Mouse (Mus musculus): ENCODE results near the gene Coq5. TPM values are rescaled to one million over a fixed set of nuclear protein-coding genes. Genes with fewer than 3 reads are reported as not detected.

Gene Coq5
- polyA plus RNA-seq, 1 experiment from 2014 or later, result 25.2 TPM

- H3K4me1 ChIP-seq (ENCODE audit: control insufficient read depth, low read depth, low read length), result peaks cover 46% of the 10 kb centered on the region
- no peak overlapping the region for H3K9ac ChIP-seq (ENCODE audit: low read depth, low read length)
- WGBS (ENCODE audit: insufficient replicate concordance), result 69% methylated on average over 6 of the region's 6 CpGs
- H3K27me3 ChIP-seq (ENCODE audit: control insufficient read depth, insufficient read depth, low read depth, low read length), result no peaks in the 10 kb centered on the region
- H3K9me3 ChIP-seq (replicated peaks; ENCODE audit: control insufficient read depth, low read length), result no peaks in the 10 kb centered on the region
- no peak for ATAC-seq (ENCODE audit: low read depth)
- peak overlapping the region; percentile 79 for H3K4me2 ChIP-seq (ENCODE audit: low read depth, low read length)
- peak overlapping the region; percentile 6; the same call in 1 of the 2 replicates for H3K27ac ChIP-seq (ENCODE audit: low read length)
- H3K4me3 ChIP-seq (ENCODE audit: low read depth, low read length), result no peak overlapping the region
- 0 out of 2 replicates have a peak, but pooled peaks cover 3% of the 10 kb centered on the region for H3K36me3 ChIP-seq (ENCODE audit: control insufficient read depth, insufficient read depth)
Observed at GRCm38 (mm10) chr5:115273549-115274135, 5.8 kb upstream of the Coq5 start.

GRCm38 (mm10) chr5:115274353-115274752 is 5.1 kb upstream of the Coq5 start:
- no peaks in the 10 kb centered on the region for H3K9me3 ChIP-seq (replicated peaks; ENCODE audit: control insufficient read depth, low read length)
- no peak overlapping the region for H3K4me3 ChIP-seq (ENCODE audit: low read depth, low read length)
- H3K27ac ChIP-seq (ENCODE audit: low read length), result no peak overlapping the region
- no peak overlapping the region for H3K9ac ChIP-seq (ENCODE audit: low read depth, low read length)
- ATAC-seq (ENCODE audit: low read depth), result no peak
- WGBS (ENCODE audit: insufficient replicate concordance), result 64% methylated on average over 1 of the region's 1 CpGs
- H3K4me1 ChIP-seq (ENCODE audit: control insufficient read depth, low read depth, low read length), result peaks cover 42% of the 10 kb centered on the region
- H3K36me3 ChIP-seq (ENCODE audit: control insufficient read depth, insufficient read depth), result no peaks in the 10 kb centered on the region
- no peaks in the 10 kb centered on the region for H3K27me3 ChIP-seq (ENCODE audit: control insufficient read depth, insufficient read depth, low read depth, low read length)
- H3K4me2 ChIP-seq (ENCODE audit: low read depth, low read length), result no peak overlapping the region

- no peak for ATAC-seq (ENCODE audit: low read depth)
- H3K4me3 ChIP-seq (ENCODE audit: low read depth, low read length), result no peak overlapping the region
Observed at GRCm38 (mm10) chr5:115274771-115275170, 4.7 kb upstream of the Coq5 start.

GRCm38 (mm10) chr5:115275998-115276397 is 3.5 kb upstream of the Coq5 start:
- H3K4me2 ChIP-seq (ENCODE audit: low read depth, low read length), result no peak overlapping the region
- no peak overlapping the region for H3K9ac ChIP-seq (ENCODE audit: low read depth, low read length)
- H3K9me3 ChIP-seq (replicated peaks; ENCODE audit: control insufficient read depth, low read length), result no peaks in the 10 kb centered on the region
- H3K27ac ChIP-seq (ENCODE audit: low read length), result no peak overlapping the region
- no peaks in the 10 kb centered on the region for H3K27me3 ChIP-seq (ENCODE audit: control insufficient read depth, insufficient read depth, low read depth, low read length)
- H3K36me3 ChIP-seq (ENCODE audit: control insufficient read depth, insufficient read depth), result no peaks in the 10 kb centered on the region
- ATAC-seq (ENCODE audit: low read depth), result no peak
- no peak overlapping the region for H3K4me3 ChIP-seq (ENCODE audit: low read depth, low read length)
- 56% methylated on average over 14 of the region's 14 CpGs for WGBS (ENCODE audit: insufficient replicate concordance)
- H3K4me1 ChIP-seq (ENCODE audit: control insufficient read depth, low read depth, low read length), result peaks cover 33% of the 10 kb centered on the region

More at GRCm38 (mm10) chr5:115274771-115275170, 4.7 kb upstream of the Coq5 start:
- no peak overlapping the region for H3K9ac ChIP-seq (ENCODE audit: low read depth, low read length)
- no peaks in the 10 kb centered on the region for H3K9me3 ChIP-seq (replicated peaks; ENCODE audit: control insufficient read depth, low read length)
- no peaks in the 10 kb centered on the region for H3K27me3 ChIP-seq (ENCODE audit: control insufficient read depth, insufficient read depth, low read depth, low read length)
- peaks cover 38% of the 10 kb centered on the region for H3K4me1 ChIP-seq (ENCODE audit: control insufficient read depth, low read depth, low read length)
- H3K27ac ChIP-seq (ENCODE audit: low read length), result no peak overlapping the region
- H3K4me2 ChIP-seq (ENCODE audit: low read depth, low read length), result no peak overlapping the region
- whole genome bisulfite sequencing (ENCODE audit: insufficient replicate concordance), result 65% methylated on average over 1 of the region's 1 CpGs
- no peaks in the 10 kb centered on the region for H3K36me3 ChIP-seq (ENCODE audit: control insufficient read depth, insufficient read depth)

GRCm38 (mm10) chr5:115278053-115278452 is 1.4 kb upstream of the Coq5 start:
- H3K4me1 ChIP-seq (ENCODE audit: control insufficient read depth, low read depth, low read length), result peaks cover 28% of the 10 kb centered on the region
- H3K9me3 ChIP-seq (replicated peaks; ENCODE audit: control insufficient read depth, low read length), result no peaks in the 10 kb centered on the region
- no peak overlapping the region for H3K4me3 ChIP-seq (ENCODE audit: low read depth, low read length)
- H3K27ac ChIP-seq (ENCODE audit: low read length), result no peak overlapping the region; the same call in 1 of the 2 replicates
- H3K36me3 ChIP-seq (ENCODE audit: control insufficient read depth, insufficient read depth), result no peaks in the 10 kb centered on the region
- WGBS (ENCODE audit: insufficient replicate concordance), result 65% methylated on average over 1 of the region's 1 CpGs
- no peak overlapping the region for H3K4me2 ChIP-seq (ENCODE audit: low read depth, low read length)
- no peaks in the 10 kb centered on the region for H3K27me3 ChIP-seq (ENCODE audit: control insufficient read depth, insufficient read depth, low read depth, low read length)
- no peak overlapping the region for H3K9ac ChIP-seq (ENCODE audit: low read depth, low read length)
- ATAC-seq (ENCODE audit: low read depth), result no peak

- no peak overlapping the region for H3K4me2 ChIP-seq (ENCODE audit: low read depth, low read length)
- no peak for ATAC-seq (ENCODE audit: low read depth)
- H3K4me3 ChIP-seq (ENCODE audit: low read depth, low read length), result no peak overlapping the region
- no peak overlapping the region for H3K27ac ChIP-seq (ENCODE audit: low read length)
- H3K36me3 ChIP-seq (ENCODE audit: control insufficient read depth, insufficient read depth), result no peaks in the 10 kb centered on the region
- no peak overlapping the region for H3K9ac ChIP-seq (ENCODE audit: low read depth, low read length)
- H3K27me3 ChIP-seq (ENCODE audit: control insufficient read depth, insufficient read depth, low read depth, low read length), result no peaks in the 10 kb centered on the region
- peaks cover 21% of the 10 kb centered on the region for H3K4me1 ChIP-seq (ENCODE audit: control insufficient read depth, low read depth, low read length)
- WGBS (ENCODE audit: insufficient replicate concordance), result 51% methylated on average over 2 of the region's 2 CpGs
- no peaks in the 10 kb centered on the region for H3K9me3 ChIP-seq (replicated peaks; ENCODE audit: control insufficient read depth, low read length)
Observed at GRCm38 (mm10) chr5:115278785-115279184, 681 bp upstream of the Coq5 start.

- H3K36me3 ChIP-seq (ENCODE audit: control insufficient read depth, insufficient read depth), result peaks cover 6% of the 10 kb centered on the region
- peak overlapping the region; percentile 91 for H3K4me2 ChIP-seq (ENCODE audit: low read depth, low read length)
- no peaks in the 10 kb centered on the region for H3K27me3 ChIP-seq (ENCODE audit: control insufficient read depth, insufficient read depth, low read depth, low read length)
- peak; percentile 28; the same call in 1 of the 2 replicates for ATAC-seq (ENCODE audit: low read depth)
- peaks cover 18% of the 10 kb centered on the region for H3K4me1 ChIP-seq (ENCODE audit: control insufficient read depth, low read depth, low read length)
- H3K9me3 ChIP-seq (replicated peaks; ENCODE audit: control insufficient read depth, low read length), result no peaks in the 10 kb centered on the region
- peak overlapping the region; percentile 73 for H3K9ac ChIP-seq (ENCODE audit: low read depth, low read length)
- WGBS (ENCODE audit: insufficient replicate concordance), result 2% methylated on average over 17 of the region's 17 CpGs
- peak overlapping the region; percentile 49 for H3K27ac ChIP-seq (ENCODE audit: low read length)
- peak overlapping the region; percentile 70 for H3K4me3 ChIP-seq (ENCODE audit: low read depth, low read length)
Observed at GRCm38 (mm10) chr5:115280050-115280687, 703 bp downstream of the Coq5 start.

GRCm38 (mm10) chr5:115284735-115285134 is 5.3 kb downstream of the Coq5 start:
- no peak for ATAC-seq (ENCODE audit: low read depth)
- no peak overlapping the region for H3K4me2 ChIP-seq (ENCODE audit: low read depth, low read length)
- H3K9ac ChIP-seq (ENCODE audit: low read depth, low read length), result no peak overlapping the region
- no peaks in the 10 kb centered on the region for H3K27me3 ChIP-seq (ENCODE audit: control insufficient read depth, insufficient read depth, low read depth, low read length)
- no peaks in the 10 kb centered on the region for H3K9me3 ChIP-seq (replicated peaks; ENCODE audit: control insufficient read depth, low read length)
- H3K27ac ChIP-seq (ENCODE audit: low read length), result no peak overlapping the region
- H3K4me1 ChIP-seq (ENCODE audit: control insufficient read depth, low read depth, low read length), result peaks cover 7% of the 10 kb centered on the region
- WGBS (ENCODE audit: insufficient replicate concordance), result 74% methylated on average over 3 of the region's 3 CpGs
- peaks cover 14% of the 10 kb centered on the region for H3K36me3 ChIP-seq (ENCODE audit: control insufficient read depth, insufficient read depth)
- H3K4me3 ChIP-seq (ENCODE audit: low read depth, low read length), result no peak overlapping the region

- H3K9me3 ChIP-seq (replicated peaks; ENCODE audit: control insufficient read depth, low read length), result no peaks in the 10 kb centered on the region
- WGBS (ENCODE audit: insufficient replicate concordance), result 84% methylated on average over 8 of the region's 8 CpGs
- H3K4me2 ChIP-seq (ENCODE audit: low read depth, low read length), result no peak overlapping the region
- H3K4me3 ChIP-seq (ENCODE audit: low read depth, low read length), result no peak overlapping the region
- no peak for ATAC-seq (ENCODE audit: low read depth)
- peaks cover 21% of the 10 kb centered on the region for H3K4me1 ChIP-seq (ENCODE audit: control insufficient read depth, low read depth, low read length)
- no peak overlapping the region for H3K27ac ChIP-seq (ENCODE audit: low read length)
- H3K36me3 ChIP-seq (ENCODE audit: control insufficient read depth, insufficient read depth), result peaks cover 32% of the 10 kb centered on the region
- H3K9ac ChIP-seq (ENCODE audit: low read depth, low read length), result no peak overlapping the region
- H3K27me3 ChIP-seq (ENCODE audit: control insufficient read depth, insufficient read depth, low read depth, low read length), result no peaks in the 10 kb centered on the region
Observed at GRCm38 (mm10) chr5:115294173-115294572, 14.7 kb downstream of the Coq5 start.

Measured in liver, embryonic 16.5 days (tissue).